Mouse (Mus musculus) heart, adult 2 months (tissue): Measurements from ENCODE around the gene Mrap.

Source experiments
- CTCF ChIP-seq: fragments of 200-600 bp; IDR thresholded peaks from 2 replicates; pipeline ENCODE4 v1.8.1; 2022; ENCODE audit warnings: antibody characterized with exemption, mild to moderate bottlenecking, moderate library complexity
- EP300 ChIP-seq: fragments of 200-500 bp; IDR thresholded peaks from 2 replicates; pipeline ENCODE4 v1.6.1; 2011; ENCODE audit warnings: low read depth, low read length, control low read depth; ENCODE audit not compliant: insufficient read depth
- POLR2A ChIP-seq: fragments of 200-500 bp; IDR thresholded peaks from 2 replicates; pipeline ENCODE4 v1.6.1; 2011; ENCODE audit warnings: mild to moderate bottlenecking, low read depth, low read length, control low read depth; ENCODE audit not compliant: insufficient read depth

DNA sequence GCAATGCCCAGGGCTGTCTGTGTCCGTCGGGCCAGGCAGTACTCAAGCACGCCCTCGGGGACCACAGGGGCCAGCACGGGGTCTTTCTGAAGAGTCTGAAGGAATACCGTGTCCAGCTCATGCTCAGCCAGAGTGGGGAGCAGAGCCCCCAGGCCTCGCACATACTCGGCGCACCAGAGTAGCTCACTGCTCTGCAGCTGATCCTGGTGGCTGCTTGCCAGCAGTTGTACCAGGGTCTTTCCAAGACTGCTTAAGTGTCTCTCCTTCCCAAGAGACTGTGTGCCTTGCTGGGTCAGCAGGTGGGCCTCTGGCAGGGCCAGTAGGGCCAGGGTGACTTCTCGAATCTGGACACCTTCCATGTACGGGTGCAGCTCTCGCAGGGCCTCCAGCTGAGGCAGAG, 36.2 kb downstream of the Mrap start:
- no peak for TF ChIP-seq CTCF
- no peak for TF ChIP-seq POLR2A
- TF ChIP-seq EP300, result no peak
